Mouse (Mus musculus) embryonic facial prominence, embryonic 15.5 days (tissue): Measurements from ENCODE around the gene Cgref1. TPM values are rescaled to one million over a fixed set of nuclear protein-coding genes. Genes with fewer than 3 reads are reported as not detected.

Experiments used
- polyA plus RNA-seq: library from polyadenylated mRNA; unstranded; fragments of >200 nt; fragmentation: Nextera tagmentation; extraction: Ambion mirVana; gene quantifications from 2 replicates; pipeline ENCODE4 v1.2.1, GENCODE M21; 2015

Gene Cgref1
- polyA plus RNA-seq, 1 experiment from 2014 or later: 34.0 TPM

Other genes with a start within 250 kb of the Cgref1 start
- 9.8 and 13.9 TPM in 2 replicates for gene Dpysl5, start 234.0 kb downstream of the Cgref1 start, polyA plus RNA-seq
- 36.6 and 46.1 TPM in 2 replicates for gene Mapre3, start 130.9 kb downstream of the Cgref1 start, polyA plus RNA-seq
- gene Tmem214, start 77.6 kb downstream of the Cgref1 start, polyA plus RNA-seq: 90.0 and 100.0 TPM in 2 replicates
- 22.1 and 28.7 TPM in 2 replicates for gene Agbl5, start 56.9 kb downstream of the Cgref1 start, polyA plus RNA-seq
- 482 and 502 TPM in 2 replicates for gene Ost4, start 37.8 kb downstream of the Cgref1 start, polyA plus RNA-seq
- gene Emilin1, start 32.2 kb downstream of the Cgref1 start, polyA plus RNA-seq: 244 and 254 TPM in 2 replicates
- 23.8 and 25.6 TPM in 2 replicates for gene Khk, start 24.2 kb downstream of the Cgref1 start, polyA plus RNA-seq
- gene Preb, start 14.8 kb upstream of the Cgref1 start, polyA plus RNA-seq: 125 and 130 TPM in 2 replicates
- 0.08 TPM in 1 of 2 replicates, not detected in the other for gene Tcf23, start 23.1 kb upstream of the Cgref1 start, polyA plus RNA-seq
- 173 and 174 TPM in 2 replicates for gene Atraid, start 102.7 kb upstream of the Cgref1 start, polyA plus RNA-seq
- gene Slc5a6, start 103.3 kb upstream of the Cgref1 start, polyA plus RNA-seq: 10.8 and 12.0 TPM in 2 replicates
- gene Cad, start 109.2 kb upstream of the Cgref1 start, polyA plus RNA-seq: 23.5 and 26.4 TPM in 2 replicates
- gene Dnajc5g, start 160.7 kb upstream of the Cgref1 start, polyA plus RNA-seq: not detected in 2 replicates
- gene Slc30a3, start 162.6 kb upstream of the Cgref1 start, polyA plus RNA-seq: 0.60 and 0.92 TPM in 2 replicates
- gene Trim54, start 171.1 kb upstream of the Cgref1 start, polyA plus RNA-seq: 10.2 and 13.7 TPM in 2 replicates
- not detected in 2 replicates for gene Ucn, start 193.2 kb upstream of the Cgref1 start, polyA plus RNA-seq
- 67.3 and 73.4 TPM in 2 replicates for gene Mpv17, start 208.7 kb upstream of the Cgref1 start, polyA plus RNA-seq
- gene Gm29609, start 234.3 kb upstream of the Cgref1 start, polyA plus RNA-seq: 1.1 and 3.0 TPM in 2 replicates
- 69.0 and 71.5 TPM in 2 replicates for gene Gtf3c2, start 234.6 kb upstream of the Cgref1 start, polyA plus RNA-seq
- gene Snx17, start 247.6 kb upstream of the Cgref1 start, polyA plus RNA-seq: 138 and 150 TPM in 2 replicates
- 74.4 and 74.7 TPM in 2 replicates for gene Eif2b4, start 247.8 kb upstream of the Cgref1 start, polyA plus RNA-seq